ENCODE assay signal across 11 mouse cellular contexts in the genomic region with DNA sequence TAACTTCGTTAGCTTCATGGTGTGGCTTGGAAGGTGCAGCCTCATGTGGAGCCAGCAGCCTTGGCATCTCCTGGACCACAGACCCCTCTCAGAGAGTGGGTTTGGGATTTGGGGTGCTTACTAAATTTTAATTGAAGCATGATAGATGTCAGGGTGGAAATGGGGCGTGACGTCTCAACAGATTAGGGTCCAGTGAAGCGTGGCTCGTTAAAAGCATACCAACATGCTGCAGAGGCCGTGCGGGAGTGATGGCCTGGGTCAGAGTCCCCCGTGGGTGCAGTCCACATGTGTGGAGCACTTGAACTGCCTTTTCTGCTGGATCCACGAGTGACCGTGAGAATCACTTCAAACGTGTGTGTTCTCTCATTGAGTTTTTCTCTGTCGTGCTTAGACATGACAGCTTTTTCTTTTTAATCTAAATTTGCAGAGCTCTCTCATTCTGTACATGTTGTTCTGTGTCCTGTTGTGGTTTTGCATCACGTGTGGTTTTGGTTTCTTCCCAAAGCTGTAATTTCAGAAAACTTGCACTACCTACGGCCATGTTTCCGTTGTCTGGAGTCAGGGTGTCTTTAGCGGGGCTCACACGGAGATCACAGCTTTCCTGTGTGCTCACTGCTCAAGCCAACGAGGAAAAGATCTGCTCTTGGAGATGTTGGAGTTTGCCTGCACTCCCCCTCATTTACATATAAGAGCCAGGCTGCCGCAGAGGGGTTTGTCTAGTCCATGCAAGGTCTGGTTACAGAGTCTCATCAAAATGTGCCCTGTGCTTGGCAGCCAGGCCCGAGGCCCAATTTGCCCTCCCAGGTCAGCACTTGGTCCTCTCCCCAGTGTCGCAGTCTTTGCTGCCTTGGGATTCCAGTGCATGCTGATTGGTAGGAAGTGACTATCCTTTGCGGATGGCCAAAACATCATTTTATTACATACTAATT. TPM values are rescaled to one million over a fixed set of nuclear protein-coding genes. Genes with fewer than 3 reads are reported as not detected.
DNase-seq lines count a peak whose midpoint lies in the region; ATAC-seq and TF ChIP-seq lines count a peak whose summit lies in the region.
"Had no signal": no experiment of that assay in that cellular context is flagged by ENCODE, and none has a peak within 500 bp of the region (broad histone marks: within the 10 kb centered on the region; RNA-seq: fewer than 3 reads in every experiment).

No protein-coding gene starts in this region.

- H3K27ac ChIP-seq in cerebellum, adult 2 months (ENCODE audit: insufficient read depth, low read length), result 0 out of 2 replicates have a peak overlapping the region, but pooled peaks have one; percentile 15
- H3K27ac ChIP-seq in kidney, adult 2 months (ENCODE audit: insufficient read depth, low read depth, low read length), result peak overlapping the region; percentile 17; the same call in 1 of the 2 replicates
- no peak overlapping the region for H3K27ac ChIP-seq in midbrain, embryonic 16.5 days (ENCODE audit: low read length)
- H3K27ac ChIP-seq: liver, embryonic 15.5 days; neural tube, embryonic 13.5 days had no signal

- H3K36me3 ChIP-seq in kidney, adult 2 months (ENCODE audit: control insufficient read depth, insufficient read depth, low read length), result peaks cover 1% of the 10 kb centered on the region
- H3K36me3 ChIP-seq in midbrain, embryonic 16.5 days (ENCODE audit: control insufficient read depth, insufficient read depth, low read length), result 0 out of 2 replicates have a peak, but pooled peaks cover 7% of the 10 kb centered on the region

- H3K9me3 ChIP-seq in midbrain, embryonic 16.5 days (replicated peaks; ENCODE audit: control insufficient read depth, low read length, poor library complexity, severe bottlenecking), result no peaks in the 10 kb centered on the region
- H3K9me3 ChIP-seq: liver, embryonic 15.5 days; neural tube, embryonic 13.5 days had no signal

- 70% methylated on average over 22 of the region's 22 CpGs for WGBS in cerebellum, adult 2 months
- WGBS in kidney, adult 2 months, result 43% methylated on average over 22 of the region's 22 CpGs
- 69% methylated on average over 22 of the region's 22 CpGs for WGBS in midbrain, embryonic 16.5 days

- no peak for ATAC-seq in midbrain, embryonic 16.5 days

- H3K4me3 ChIP-seq in cerebellum, adult 2 months (replicated peaks; ENCODE audit: insufficient read depth, low read depth, low read length), result no peak overlapping the region
- no peak overlapping the region for H3K4me3 ChIP-seq in kidney, adult 2 months (ENCODE audit: insufficient read depth, low read depth, low read length)
- H3K4me3 ChIP-seq in midbrain, embryonic 16.5 days (ENCODE audit: low read depth, low read length), result no peak overlapping the region
- H3K4me3 ChIP-seq: liver, embryonic 15.5 days; neural tube, embryonic 13.5 days had no signal

- no peak for DNase-seq in cerebellum, adult 2 months
- no peak for DNase-seq in cerebellum, adult 11 months
- peak; percentile 45 for DNase-seq in kidney, adult 2 months
- DNase-seq in kidney, adult 18-20 months, result no peak
- DNase-seq in kidney, postnatal 25 days, result peak; percentile 25 to 54
- peak; percentile 45 for DNase-seq in thymus, postnatal 14 days
- no peak for DNase-seq in layer of hippocampus, adult 11-12 months (ENCODE audit: low spot score)
- DNase-seq: cerebellum, adult 9-11 months had no signal

- H3K4me1 ChIP-seq in cerebellum, adult 2 months (ENCODE audit: control insufficient read depth, insufficient read depth, low read length), result peaks cover 39% of the 10 kb centered on the region
- peaks cover 19% of the 10 kb centered on the region for H3K4me1 ChIP-seq in kidney, adult 2 months (ENCODE audit: control insufficient read depth, insufficient read depth, low read length)
- peaks cover 11% of the 10 kb centered on the region for H3K4me1 ChIP-seq in midbrain, embryonic 16.5 days (ENCODE audit: control insufficient read depth, insufficient read depth, low read length)
- H3K4me1 ChIP-seq: liver, embryonic 15.5 days had no signal

- no peak for TF ChIP-seq CTCF in cerebellum, adult 2 months (IDR thresholded peaks at IDR 0.05; ENCODE audit: borderline replicate concordance, insufficient read depth, low read depth, low read length)
- no peak for TF ChIP-seq CTCF in kidney, adult 2 months (conservative IDR thresholded peaks at IDR 0.05; ENCODE audit: insufficient read depth, insufficient read length, low read depth, low read length)

- no peak overlapping the region for H3K9ac ChIP-seq in midbrain, embryonic 16.5 days (ENCODE audit: low read depth, low read length)
- H3K9ac ChIP-seq: liver, embryonic 15.5 days; neural tube, embryonic 13.5 days had no signal

- H3K27me3 ChIP-seq in cerebellum, adult 2 months (ENCODE audit: control insufficient read depth, insufficient read depth, low read length), result no peaks in the 10 kb centered on the region
- H3K27me3 ChIP-seq in kidney, adult 2 months (replicated peaks; ENCODE audit: control insufficient read depth, insufficient read depth, low read length), result no peaks in the 10 kb centered on the region
- H3K27me3 ChIP-seq in midbrain, embryonic 16.5 days (ENCODE audit: control insufficient read depth, insufficient read depth, low read depth, low read length), result no peaks in the 10 kb centered on the region
- H3K27me3 ChIP-seq: liver, embryonic 15.5 days; neural tube, embryonic 13.5 days had no signal

- TF ChIP-seq POLR2A in cerebellum, adult 2 months (IDR thresholded peaks at IDR 0.05; ENCODE audit: borderline replicate concordance, insufficient read depth, low read length), result no peak
- TF ChIP-seq POLR2A in kidney, adult 2 months (IDR thresholded peaks at IDR 0.05; ENCODE audit: low read depth, low read length), result no peak

- H3K4me2 ChIP-seq in midbrain, embryonic 16.5 days (ENCODE audit: low read length), result no peak overlapping the region
- H3K4me2 ChIP-seq: liver, embryonic 15.5 days; neural tube, embryonic 13.5 days had no signal

RNA-seq across cellular contexts. Expression of gene Capzb, which starts 49.2 kb away (rescaled TPM):
- polyA plus RNA-seq in cerebellum, adult 2 months (2012; rRNA removed), result 199 and 220 TPM in 2 replicates
- polyA plus RNA-seq in kidney, adult 2 months (2012; rRNA removed), result 102 and 134 TPM in 2 replicates
- polyA plus RNA-seq in midbrain, embryonic 16.5 days (2015; fragmentation: Nextera tagmentation; extraction: Ambion mirVana), result 316 and 331 TPM in 2 replicates

Comparison
In these comparisons a context has a peak if more than half of its experiments do, and no peak if none do; other contexts are left out.
1. DNase-seq: peak in kidney, adult 2 months (single experiment), kidney, postnatal 25 days (2 of 2) and thymus, postnatal 14 days (single experiment); none in cerebellum, adult 2 months (0 of 2), cerebellum, adult 11 months (single experiment), kidney, adult 18-20 months (single experiment) and layer of hippocampus, adult 11-12 months (single experiment).